Mouse (Mus musculus): ENCODE data around the gene 4930558C23Rik.

- TF ChIP-seq CTCF (IDR thresholded peaks at IDR 0.05; ENCODE audit: extremely low read depth, insufficient read depth, low read length), result no peak
- no peak for TF ChIP-seq POLR2A (IDR thresholded peaks at IDR 0.05; ENCODE audit: extremely low read depth, insufficient read depth, low read length)
Measured at GRCm38 (mm10) chr3:95385401-95386075, 17.1 kb downstream of the 4930558C23Rik start.

All from cortical plate, adult 2 months (tissue).